Mouse (Mus musculus) brain, embryonic 14.5 days (tissue): Measurements from ENCODE around the gene Mrnip.

Source experiments
- CTCF ChIP-seq: fragments of 200-500 bp; IDR thresholded peaks from 2 replicates; pipeline ENCODE4 v1.5.1; 2012; ENCODE audit warnings: inconsistent platforms, mild to moderate bottlenecking, moderate library complexity, borderline replicate concordance; ENCODE audit not compliant: insufficient read depth, insufficient read length; ENCODE audit errors: extremely low read depth
- POLR2A ChIP-seq: fragments of 200-500 bp; IDR thresholded peaks from 2 replicates; pipeline ENCODE4 v1.6.1; 2012; ENCODE audit warnings: mild to moderate bottlenecking, inconsistent platforms, borderline replicate concordance; ENCODE audit not compliant: poor library complexity, insufficient read depth, insufficient read length, severe bottlenecking; ENCODE audit errors: extremely low read depth

GRCm38 (mm10) chr11:50156725-50157258 lies 17.5 kb upstream of the Mrnip start:
- TF ChIP-seq POLR2A = no peak
- no peak for TF ChIP-seq CTCF
